Mouse (Mus musculus) lung, embryonic 14.5 days (tissue): ENCODE results near the gene Tecpr1. TPM values are rescaled to one million over a fixed set of nuclear protein-coding genes. Genes with fewer than 3 reads are reported as not detected.

Experiments
- ATAC-seq: fragments of 200-750 bp; cut with Nextera tagmentation; 2 replicates; pipeline ENCODE4 v1.8.0; 2017; ENCODE audit warnings: mild to moderate bottlenecking, moderate TSS enrichment, moderate library complexity; ENCODE audit not compliant: insufficient read depth
- DNase-seq: peaks from one replicate; pipeline ENCODE4 v3.0.0-alpha.2; 2015
- H3K27ac ChIP-seq: fragments of 300-500 bp; sonication (generic); 2 replicates; pipeline ENCODE4 v1.5.1; 2014; ENCODE audit warnings: low read depth, mild to moderate bottlenecking, moderate library complexity
- H3K27me3 ChIP-seq: fragments of 300-500 bp; sonication (generic); 2 replicates; pipeline ENCODE4 v1.6.1; 2014; ENCODE audit warnings: low read length, control low read depth; ENCODE audit not compliant: insufficient read depth
- H3K36me3 ChIP-seq: fragments of 300-500 bp; sonication (generic); 2 replicates; pipeline ENCODE4 v1.6.1; 2014; ENCODE audit warnings: control low read depth; ENCODE audit not compliant: insufficient read depth
- H3K4me1 ChIP-seq: fragments of 300-500 bp; sonication (generic); 2 replicates; pipeline ENCODE4 v1.6.1; 2014; ENCODE audit warnings: antibody characterized with exemption, control low read depth; ENCODE audit not compliant: insufficient read depth
- H3K4me2 ChIP-seq: fragments of 300-500 bp; sonication (generic); 2 replicates; pipeline ENCODE4 v1.6.1; 2014; ENCODE audit warnings: mild to moderate bottlenecking
- H3K4me3 ChIP-seq: fragments of 300-500 bp; sonication (generic); 2 replicates; pipeline ENCODE4 v1.5.1; 2014; ENCODE audit warnings: low read depth, low read length
- H3K9ac ChIP-seq: fragments of 300-500 bp; sonication (generic); 2 replicates; pipeline ENCODE4 v1.6.1; 2014
- H3K9me3 ChIP-seq: fragments of 300-500 bp; sonication (generic); 2 replicates; pipeline ENCODE4 v1.6.1; 2016; ENCODE audit warnings: low read depth, low read length, control low read depth
- CTCF ChIP-seq: IDR thresholded peaks from 2 replicates; pipeline ENCODE4 v1.5.1; 2016; ENCODE audit warnings: antibody characterized with exemption, low read depth
- WGBS: fragments of 180-500 bp; shearing (Covaris S2); extraction: QIAGEN DNeasy Blood & Tissue Kit; methylation state at CpG from one replicate; pipeline ENCODE4 v1.1.7; 2014; 5-methylcytosine and 5-hydroxymethylcytosine counted together
- polyA plus RNA-seq: library from polyadenylated mRNA; unstranded; fragments of >200 nt; fragmentation: Nextera tagmentation; extraction: Ambion mirVana; gene quantifications from 2 replicates; pipeline ENCODE4 v1.2.1, GENCODE M21; 2014

Gene Tecpr1
- polyA plus RNA-seq, 1 experiment from 2014 or later: 19.3 TPM

DNA sequence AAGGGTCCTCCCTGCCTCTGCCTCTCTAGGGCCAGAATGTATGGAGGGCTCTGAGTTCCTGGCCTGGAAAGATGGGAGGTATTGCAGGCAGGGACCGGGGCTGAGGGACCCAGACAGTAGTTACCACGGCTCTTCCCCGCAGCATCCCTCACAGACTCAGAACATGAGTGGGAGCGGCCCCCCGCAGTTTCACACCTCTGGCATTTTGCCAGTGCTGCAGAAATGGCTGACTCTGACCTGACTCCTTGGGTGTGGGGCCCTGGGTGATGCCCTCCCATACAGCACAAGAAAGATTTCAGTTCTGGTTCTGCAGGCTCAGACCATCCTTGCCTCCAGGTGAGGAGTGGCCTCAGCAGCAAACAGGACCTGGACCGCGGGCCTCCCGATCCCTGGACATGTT is 27.8 kb downstream of the Tecpr1 start:
- Histone ChIP-seq H3K4me2 (no peak overlapping the region), H3K4me1 (no peaks in the 10 kb centered on the region), H3K4me3 (no peak overlapping the region), H3K27me3 (no peaks in the 10 kb centered on the region), H3K9ac (no peak overlapping the region), H3K36me3 (peaks cover 4% of the 10 kb centered on the region; the same call in 1 of the 2 replicates), H3K9me3 (no peaks in the 10 kb centered on the region), H3K27ac (no peak overlapping the region)
- ATAC-seq (no peak), DNase-seq (no peak)
- 75% methylated on average over 8 of the region's 8 CpGs for WGBS
- TF ChIP-seq CTCF: no peak

DNA sequence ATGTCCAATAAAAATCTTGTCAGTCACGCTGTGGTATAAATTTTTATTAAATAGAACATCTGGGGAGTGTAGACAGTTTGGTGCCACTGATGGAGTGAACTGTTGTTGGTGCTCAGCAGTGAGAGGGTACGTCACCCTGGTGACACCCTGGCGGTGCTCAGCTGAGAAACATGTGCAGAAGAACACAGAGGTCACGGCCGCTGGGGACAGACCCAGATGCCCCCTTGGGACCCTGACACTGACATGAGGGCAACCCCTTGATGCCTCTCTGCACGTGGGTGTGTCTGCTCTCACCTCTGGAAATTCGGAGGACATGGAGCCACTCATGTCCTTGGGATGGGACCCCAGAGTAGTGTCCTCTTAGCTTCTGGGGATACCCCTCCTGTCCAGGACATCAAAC is 29.0 kb downstream of the Tecpr1 start:
- TF ChIP-seq CTCF: no peak
- ATAC-seq (no peak), DNase-seq (no peak)
- Histone ChIP-seq H3K9ac (no peak overlapping the region), H3K27ac (no peak overlapping the region), H3K4me2 (no peak overlapping the region), H3K36me3 (no peaks in the 10 kb centered on the region), H3K27me3 (no peaks in the 10 kb centered on the region), H3K4me3 (no peak overlapping the region), H3K9me3 (no peaks in the 10 kb centered on the region), H3K4me1 (no peaks in the 10 kb centered on the region)
- 73% methylated on average over 7 of the region's 7 CpGs for WGBS

- no peak for TF ChIP-seq CTCF
- Histone ChIP-seq H3K4me2 (no peak overlapping the region), H3K27me3 (no peaks in the 10 kb centered on the region), H3K27ac (no peak overlapping the region), H3K36me3 (no peaks in the 10 kb centered on the region), H3K4me3 (no peak overlapping the region), H3K4me1 (no peaks in the 10 kb centered on the region), H3K9me3 (no peaks in the 10 kb centered on the region), H3K9ac (no peak overlapping the region)
- no peak for ATAC-seq
- WGBS: 62% methylated on average over 6 of the region's 6 CpGs
- no peak for DNase-seq
Measured at GRCm38 (mm10) chr5:144192673-144193072, 30.7 kb downstream of the Tecpr1 start.

- Histone ChIP-seq H3K4me2 (no peak overlapping the region), H3K4me3 (no peak overlapping the region), H3K36me3 (no peaks in the 10 kb centered on the region; the same call in 1 of the 2 replicates), H3K9me3 (no peaks in the 10 kb centered on the region), H3K4me1 (no peaks in the 10 kb centered on the region), H3K27ac (no peak overlapping the region), H3K27me3 (no peaks in the 10 kb centered on the region), H3K9ac (no peak overlapping the region)
- DNase-seq (no peak), ATAC-seq (no peak)
- 28% methylated on average over 23 of the region's 23 CpGs for WGBS
- TF ChIP-seq CTCF: no peak
Measured at GRCm38 (mm10) chr5:144191026-144191425, 32.4 kb downstream of the Tecpr1 start.

- Histone ChIP-seq H3K4me2 (peak within 1 kb of the TSS; percentile 62), H3K9me3 (no peaks in the 10 kb centered on the region), H3K36me3 (peaks cover 8% of the 10 kb centered on the region), H3K27me3 (no peaks in the 10 kb centered on the region), H3K27ac (no peak within 1 kb of the TSS), H3K9ac (peak within 1 kb of the TSS; percentile 40), H3K4me3 (peak within 1 kb of the TSS; percentile 23; the same call in 1 of the 2 replicates), H3K4me1 (no peaks in the 10 kb centered on the region)
- 3% methylated on average over 23 of the region's 26 CpGs for WGBS
- DNase-seq: peak; percentile 59
- no peak for TF ChIP-seq CTCF
- ATAC-seq: peak; percentile 55; the same call in 1 of the 2 replicates
Measured at GRCm38 (mm10) chr5:144189950-144190583, 33.3 kb downstream of the Tecpr1 start, which contains the start of gene Bhlha15. TSS of gene Bhlha15 (plus strand) at chr5:144190286.

DNA sequence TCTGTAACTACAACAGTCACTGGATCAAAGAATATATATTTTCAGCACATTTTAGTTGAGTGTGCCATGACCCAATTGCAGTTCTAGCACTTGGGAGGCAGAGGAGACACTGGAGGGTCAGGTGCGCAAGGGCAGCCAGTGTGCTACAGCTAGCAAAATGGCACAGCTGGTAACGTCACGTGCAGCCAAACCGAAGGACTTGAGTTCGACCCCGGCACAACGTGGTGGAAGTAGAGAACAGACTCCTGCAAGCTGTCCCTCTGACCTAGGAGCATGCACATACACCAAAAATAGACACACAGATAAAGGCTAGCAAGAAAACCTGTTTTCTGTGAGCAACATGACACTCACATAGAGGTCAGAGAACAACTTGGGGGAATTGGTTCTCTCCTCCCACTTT is 34.1 kb downstream of the Tecpr1 start:
- no peak for TF ChIP-seq CTCF
- no peak for DNase-seq
- Histone ChIP-seq H3K36me3 (peaks cover 8% of the 10 kb centered on the region), H3K9ac (no peak overlapping the region), H3K9me3 (no peaks in the 10 kb centered on the region), H3K27ac (no peak overlapping the region), H3K4me3 (no peak overlapping the region), H3K27me3 (no peaks in the 10 kb centered on the region), H3K4me2 (no peak overlapping the region), H3K4me1 (no peaks in the 10 kb centered on the region)
- no peak for ATAC-seq
- WGBS: 66% methylated on average over 7 of the region's 7 CpGs

- no peaks in the 10 kb centered on the region for H3K4me1 ChIP-seq
- no peak for TF ChIP-seq CTCF
- 66% methylated on average over 6 of the region's 6 CpGs for WGBS
- ATAC-seq (no peak), DNase-seq (no peak)
- peaks cover 8% of the 10 kb centered on the region for H3K36me3 ChIP-seq
- H3K27ac ChIP-seq: no peak overlapping the region
- H3K4me3 ChIP-seq: no peak overlapping the region
- H3K4me2 ChIP-seq: no peak overlapping the region
- H3K9ac ChIP-seq: no peak overlapping the region
- no peaks in the 10 kb centered on the region for H3K27me3 ChIP-seq
- H3K9me3 ChIP-seq: no peaks in the 10 kb centered on the region
Measured at GRCm38 (mm10) chr5:144188422-144188821, 35.0 kb downstream of the Tecpr1 start.
